Mouse (Mus musculus) embryonic facial prominence, embryonic 14.5 days (tissue): ENCODE data around the gene Cyb5rl. TPM values are rescaled to one million over a fixed set of nuclear protein-coding genes. Genes with fewer than 3 reads are reported as not detected.

Source experiments
- ATAC-seq: fragments of 200-750 bp; cut with Nextera tagmentation; 2 replicates; pipeline ENCODE4 v1.8.0; 2017; ENCODE audit warnings: low read depth, moderate number of reproducible peaks, moderate TSS enrichment
- DNase-seq: peaks from one replicate; pipeline ENCODE4 v3.0.0-alpha.2; 2015; ENCODE audit warnings: low spot score
- H3K27ac ChIP-seq: fragments of 300-500 bp; sonication (generic); replicated peaks from 2 replicates; pipeline ENCODE4 v1.5.1; 2014; ENCODE audit warnings: low read depth, mild to moderate bottlenecking, low read length, moderate library complexity
- H3K27me3 ChIP-seq: fragments of 300-500 bp; sonication (generic); replicated peaks from 2 replicates; pipeline ENCODE4 v1.6.1; 2014; ENCODE audit warnings: low read length; ENCODE audit not compliant: control insufficient read depth, insufficient read depth
- H3K36me3 ChIP-seq: fragments of 300-500 bp; sonication (generic); 2 replicates; pipeline ENCODE4 v1.6.1; 2014; ENCODE audit warnings: low read length, mixed read lengths; ENCODE audit not compliant: control insufficient read depth, insufficient read depth
- H3K4me1 ChIP-seq: fragments of 300-500 bp; sonication (generic); 2 replicates; pipeline ENCODE4 v1.6.1; 2014; ENCODE audit warnings: antibody characterized with exemption, low read length; ENCODE audit not compliant: control insufficient read depth, insufficient read depth
- H3K4me2 ChIP-seq: fragments of 300-500 bp; sonication (generic); 2 replicates; pipeline ENCODE4 v1.6.1; 2014; ENCODE audit warnings: low read depth, mild to moderate bottlenecking, low read length, moderate library complexity, mixed read lengths
- H3K4me3 ChIP-seq: fragments of 300-500 bp; sonication (generic); 2 replicates; pipeline ENCODE4 v1.5.1; 2014; ENCODE audit warnings: low read depth, mild to moderate bottlenecking, low read length
- H3K9ac ChIP-seq: fragments of 300-500 bp; sonication (generic); 2 replicates; pipeline ENCODE4 v1.6.1; 2014; ENCODE audit warnings: low read depth, mild to moderate bottlenecking, low read length, moderate library complexity, mixed read lengths
- H3K9me3 ChIP-seq: fragments of 300-500 bp; sonication (generic); 2 replicates; pipeline ENCODE4 v1.6.1; 2016; ENCODE audit warnings: low read length; ENCODE audit not compliant: control insufficient read depth
- WGBS: fragments of 180-500 bp; shearing (Covaris S2); extraction: QIAGEN DNeasy Blood & Tissue Kit; methylation state at CpG from one replicate; pipeline ENCODE4 v1.1.7; 2014; 5-methylcytosine and 5-hydroxymethylcytosine counted together
- polyA plus RNA-seq: library from polyadenylated mRNA; unstranded; fragments of >200 nt; fragmentation: Nextera tagmentation; extraction: Ambion mirVana; gene quantifications from 2 replicates; pipeline ENCODE4 v1.2.1, GENCODE M21; 2014

Cyb5rl gene
- polyA plus RNA-seq, 1 experiment from 2014 or later, result 8.6 TPM

DNA sequence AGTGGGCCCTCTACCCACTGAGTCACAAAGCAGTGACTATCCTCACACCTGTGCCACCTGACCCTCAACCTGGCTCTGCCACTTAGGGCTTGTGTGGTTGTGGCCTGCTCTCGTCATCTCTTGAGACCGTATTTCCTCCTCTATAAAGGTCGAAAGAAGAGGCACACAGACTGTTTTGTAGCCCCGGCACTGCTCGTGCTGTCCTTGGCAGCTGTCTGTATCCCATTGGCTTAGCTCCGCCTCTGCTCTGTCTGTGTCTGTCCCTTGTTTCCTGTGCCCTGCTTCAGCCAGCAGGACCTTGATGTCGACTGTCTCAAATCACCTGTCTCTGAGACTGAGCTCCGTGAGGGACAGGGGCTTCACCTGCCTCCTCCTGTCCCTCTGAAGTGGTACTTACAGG, 40.3 kb upstream of the Cyb5rl start:
- H3K27me3 ChIP-seq, result no peaks in the 10 kb centered on the region
- no peaks in the 10 kb centered on the region for H3K4me1 ChIP-seq
- ATAC-seq (no peak), DNase-seq (no peak)
- 59% methylated on average over 8 of the region's 8 CpGs for WGBS
- no peak overlapping the region for H3K4me3 ChIP-seq
- H3K27ac ChIP-seq, result no peak overlapping the region
- no peaks in the 10 kb centered on the region for H3K9me3 ChIP-seq
- H3K36me3 ChIP-seq, result peaks cover 34% of the 10 kb centered on the region
- no peak overlapping the region for H3K4me2 ChIP-seq
- H3K9ac ChIP-seq, result no peak overlapping the region

DNA sequence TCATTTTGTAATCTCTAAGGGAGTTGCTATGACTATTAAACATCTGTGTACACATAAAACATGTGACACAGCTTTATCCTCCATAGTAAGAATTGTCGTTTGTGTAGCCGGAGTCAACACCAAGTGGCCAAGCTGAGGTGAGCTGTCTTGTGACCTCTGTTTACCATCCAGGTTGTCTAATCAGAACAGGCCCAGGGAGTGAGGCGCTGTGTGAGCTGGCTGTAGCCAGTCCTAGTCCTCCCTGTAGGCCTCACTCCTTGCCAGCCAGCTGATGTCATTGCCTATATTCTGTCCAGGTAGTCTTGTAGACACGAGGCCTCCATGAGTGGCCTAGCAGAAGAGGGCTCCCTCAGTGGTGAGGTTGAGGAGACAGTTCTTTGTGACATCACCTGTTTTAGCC, 31.1 kb upstream of the Cyb5rl start:
- Histone ChIP-seq H3K27me3 (no peaks in the 10 kb centered on the region), H3K27ac (no peak overlapping the region), H3K4me1 (no peaks in the 10 kb centered on the region), H3K4me3 (no peak overlapping the region), H3K9me3 (no peaks in the 10 kb centered on the region), H3K9ac (no peak overlapping the region), H3K36me3 (peaks cover 94% of the 10 kb centered on the region), H3K4me2 (no peak overlapping the region)
- 81% methylated on average over 4 of the region's 4 CpGs for WGBS
- no peak for ATAC-seq
- no peak for DNase-seq

DNA sequence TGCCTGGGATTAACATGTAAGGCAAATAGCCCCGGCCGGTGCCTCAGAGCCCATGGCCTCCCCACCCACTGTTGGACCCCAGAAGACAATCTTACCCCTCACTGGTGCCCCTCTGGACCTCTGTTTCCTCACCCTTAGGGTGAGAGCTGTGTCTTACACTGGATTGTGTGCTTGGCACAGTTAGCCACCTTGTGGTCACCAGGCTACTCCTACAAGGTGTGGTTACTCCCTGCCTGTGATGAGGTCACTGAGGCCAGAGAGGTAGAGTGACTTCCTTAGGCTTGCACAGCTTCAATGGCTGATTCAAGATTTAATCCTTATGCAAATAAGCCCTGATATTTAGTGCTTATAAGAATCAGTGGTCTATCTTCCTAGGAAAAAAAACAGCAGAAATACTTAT, 29.8 kb upstream of the Cyb5rl start:
- Histone ChIP-seq H3K4me2 (no peak overlapping the region), H3K4me3 (no peak overlapping the region), H3K9me3 (no peaks in the 10 kb centered on the region), H3K27ac (no peak overlapping the region), H3K36me3 (peaks cover 94% of the 10 kb centered on the region), H3K27me3 (no peaks in the 10 kb centered on the region), H3K9ac (no peak overlapping the region), H3K4me1 (no peaks in the 10 kb centered on the region)
- WGBS, result 96% methylated on average over 2 of the region's 2 CpGs
- ATAC-seq (no peak), DNase-seq (no peak)

DNA sequence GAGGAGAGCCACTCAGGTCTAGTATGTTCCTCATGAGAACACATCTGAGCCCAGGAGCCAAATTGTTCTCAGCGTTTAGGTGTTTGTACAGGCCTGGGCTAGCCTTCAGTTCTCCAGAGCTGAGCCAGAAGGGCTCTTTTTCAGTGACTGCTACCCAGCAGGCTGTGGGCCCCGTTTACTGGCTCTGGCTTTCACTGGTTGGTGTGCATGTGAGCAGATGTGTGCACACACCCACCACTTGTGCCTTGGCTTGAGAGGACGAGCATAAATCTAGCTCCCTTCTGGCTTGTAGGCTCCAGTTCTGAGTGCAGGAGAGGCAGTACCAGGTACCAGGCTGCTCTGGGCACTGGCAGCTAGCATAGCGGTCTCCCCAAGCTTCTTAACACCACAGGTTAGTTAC, 28.5 kb upstream of the Cyb5rl start:
- peaks cover 89% of the 10 kb centered on the region for H3K36me3 ChIP-seq

DNA sequence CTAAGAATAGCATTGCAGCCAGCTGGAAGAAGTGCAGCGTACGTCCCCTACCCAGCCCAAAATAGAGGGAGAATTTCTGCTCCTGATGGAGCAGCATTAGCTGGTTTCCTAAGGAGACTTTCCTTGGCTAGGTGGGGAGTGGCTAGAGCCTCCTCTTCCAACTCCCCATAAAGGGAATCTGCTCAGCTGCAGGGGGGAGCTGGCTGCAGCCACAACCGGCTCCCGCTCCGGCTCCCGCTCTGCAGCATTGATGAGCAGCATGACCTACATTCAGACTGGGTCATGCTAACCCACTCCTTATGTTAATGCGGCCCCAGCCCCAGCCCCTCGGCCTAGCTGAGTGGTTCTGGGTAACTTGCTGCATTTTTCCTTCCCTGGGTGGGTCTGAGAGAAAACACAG, 27.5 kb upstream of the Cyb5rl start:
- Histone ChIP-seq H3K9ac (no peak overlapping the region), H3K36me3 (peaks cover 89% of the 10 kb centered on the region), H3K9me3 (no peaks in the 10 kb centered on the region), H3K27ac (no peak overlapping the region), H3K27me3 (no peaks in the 10 kb centered on the region), H3K4me2 (no peak overlapping the region), H3K4me1 (no peaks in the 10 kb centered on the region), H3K4me3 (no peak overlapping the region)
- ATAC-seq, result peak; percentile 19; the same call in 1 of the 2 replicates
- no peak for DNase-seq
- 80% methylated on average over 8 of the region's 8 CpGs for WGBS

More for the DNA sequence above, 28.5 kb upstream of the Cyb5rl start:
- no peaks in the 10 kb centered on the region for H3K4me1 ChIP-seq
- no peak overlapping the region for H3K4me2 ChIP-seq
- H3K4me3 ChIP-seq, result no peak overlapping the region
- no peaks in the 10 kb centered on the region for H3K9me3 ChIP-seq
- 81% methylated on average over 4 of the region's 4 CpGs for WGBS
- no peak overlapping the region for H3K27ac ChIP-seq
- no peak for ATAC-seq
- no peak for DNase-seq
- H3K9ac ChIP-seq, result no peak overlapping the region
- H3K27me3 ChIP-seq, result no peaks in the 10 kb centered on the region

DNA sequence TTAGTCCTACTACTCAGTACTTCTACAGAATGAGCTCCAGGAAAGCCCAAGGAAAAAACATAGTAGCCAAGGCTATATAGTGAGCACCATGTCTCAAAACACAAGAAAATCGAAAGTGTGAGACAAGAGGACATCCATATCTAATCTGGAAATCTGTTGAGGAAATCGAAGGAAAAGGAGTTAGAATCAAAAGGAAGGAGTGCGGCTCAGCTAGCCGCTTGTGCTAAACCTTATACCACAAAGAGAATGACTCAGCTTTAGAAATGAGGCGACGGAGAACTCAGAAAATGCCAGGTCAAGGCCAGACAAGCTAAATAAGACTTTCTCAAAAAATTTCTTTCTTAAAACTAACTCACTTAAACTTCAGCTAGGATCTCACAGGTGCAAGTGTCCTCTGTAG, 24.5 kb upstream of the Cyb5rl start:
- no peak for ATAC-seq
- H3K27me3 ChIP-seq, result no peaks in the 10 kb centered on the region
- no peak overlapping the region for H3K4me2 ChIP-seq
- H3K9me3 ChIP-seq, result no peaks in the 10 kb centered on the region
- no peak overlapping the region for H3K9ac ChIP-seq
- no peaks in the 10 kb centered on the region for H3K4me1 ChIP-seq
- DNase-seq, result no peak
- no peak overlapping the region for H3K27ac ChIP-seq
- H3K36me3 ChIP-seq, result peaks cover 92% of the 10 kb centered on the region
- no peak overlapping the region for H3K4me3 ChIP-seq
- WGBS, result 85% methylated on average over 6 of the region's 6 CpGs

DNA sequence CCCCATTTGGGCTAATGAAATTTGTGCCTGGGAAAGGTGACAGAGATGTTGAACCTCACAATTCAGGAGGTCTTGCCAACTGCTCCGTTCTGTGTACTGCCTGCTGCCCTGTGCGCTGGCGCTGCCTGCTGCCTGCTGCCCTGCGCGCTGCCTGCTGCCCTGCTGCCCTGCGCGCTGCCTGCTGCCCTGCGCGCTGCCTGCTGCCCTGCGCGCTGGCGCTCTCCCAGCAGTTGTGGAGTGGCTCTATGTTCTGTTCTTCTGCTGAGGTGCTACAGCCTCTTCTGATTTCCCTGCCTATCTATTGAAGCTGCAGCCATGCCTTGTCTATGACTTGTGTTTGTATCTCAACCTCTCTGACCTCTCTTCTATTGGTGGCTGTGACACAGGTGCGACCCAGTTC, 21.6 kb upstream of the Cyb5rl start:
- H3K27ac ChIP-seq, result no peak overlapping the region
- H3K4me3 ChIP-seq, result no peak overlapping the region
- no peaks in the 10 kb centered on the region for H3K4me1 ChIP-seq
- no peak for ATAC-seq
- no peak overlapping the region for H3K4me2 ChIP-seq
- H3K9ac ChIP-seq, result no peak overlapping the region
- WGBS, result 98% methylated on average over 13 of the region's 13 CpGs
- H3K36me3 ChIP-seq, result peaks cover 91% of the 10 kb centered on the region
- no peaks in the 10 kb centered on the region for H3K9me3 ChIP-seq
- no peaks in the 10 kb centered on the region for H3K27me3 ChIP-seq
- DNase-seq, result no peak

DNA sequence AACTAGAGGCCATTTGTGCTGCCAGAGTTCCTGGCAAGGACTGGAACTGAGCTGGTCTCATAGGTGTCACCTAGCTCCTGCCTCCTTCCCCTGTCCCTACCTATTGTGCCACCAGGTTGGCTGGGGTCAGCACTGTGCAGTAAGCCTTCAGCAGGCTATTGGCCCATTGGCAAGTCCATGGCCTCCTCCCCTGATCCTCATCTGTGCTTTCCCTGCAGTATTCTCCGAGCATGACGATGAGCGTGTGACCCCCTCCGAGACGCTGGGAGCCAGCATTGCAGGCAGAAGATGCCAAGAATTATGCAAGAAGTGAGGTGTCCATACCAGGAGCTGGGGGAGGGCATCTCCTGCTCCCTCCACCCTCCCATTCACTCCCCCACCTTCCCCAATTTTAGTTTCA, 19.0 kb upstream of the Cyb5rl start:
- H3K27me3 ChIP-seq, result no peaks in the 10 kb centered on the region
- 92% methylated on average over 5 of the region's 5 CpGs for WGBS
- no peak overlapping the region for H3K4me3 ChIP-seq
- H3K4me1 ChIP-seq, result no peaks in the 10 kb centered on the region
- H3K9ac ChIP-seq, result no peak overlapping the region
- H3K27ac ChIP-seq, result no peak overlapping the region
- DNase-seq, result no peak
- ATAC-seq, result no peak
- H3K9me3 ChIP-seq, result no peaks in the 10 kb centered on the region
- H3K36me3 ChIP-seq, result peaks cover 67% of the 10 kb centered on the region
- H3K4me2 ChIP-seq, result no peak overlapping the region

DNA sequence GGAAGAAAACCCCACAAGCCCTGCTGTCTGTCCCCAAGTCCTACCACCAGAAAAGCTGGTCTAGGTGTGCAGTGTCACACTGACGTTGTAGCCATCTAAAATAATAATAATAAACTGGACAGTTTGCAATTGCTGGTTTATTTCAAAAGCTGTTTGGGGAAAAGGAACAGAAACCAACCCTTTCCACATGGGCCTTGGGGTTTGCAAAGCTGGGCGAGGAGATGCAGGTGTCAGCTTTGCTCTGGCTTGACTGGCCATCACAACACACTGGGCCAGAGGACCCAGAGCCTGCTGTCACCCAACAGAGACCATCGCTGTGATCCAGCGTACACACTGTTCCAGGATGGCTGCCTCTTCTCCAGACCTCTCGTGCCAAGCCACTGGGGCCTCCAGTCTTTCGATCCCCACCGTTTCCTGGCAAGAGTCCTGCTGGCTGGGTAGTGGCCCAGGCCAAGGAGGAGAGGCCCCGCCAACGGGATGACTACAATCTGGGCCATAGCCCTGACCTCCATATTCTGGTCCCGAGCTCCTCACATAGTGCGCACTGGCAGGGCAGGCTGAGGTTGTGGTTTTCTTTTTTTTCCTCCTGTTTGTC, 18.1 kb upstream of the Cyb5rl start:
- DNase-seq, result no peak
- Histone ChIP-seq H3K27ac (no peak overlapping the region), H3K9me3 (no peaks in the 10 kb centered on the region), H3K4me2 (no peak overlapping the region), H3K27me3 (no peaks in the 10 kb centered on the region), H3K4me3 (no peak overlapping the region), H3K4me1 (no peaks in the 10 kb centered on the region), H3K36me3 (peaks cover 61% of the 10 kb centered on the region), H3K9ac (no peak overlapping the region)
- 86% methylated on average over 11 of the region's 11 CpGs for WGBS
- no peak for ATAC-seq
